Mouse (Mus musculus) spleen, adult 2 months (tissue): ENCODE measurements around the gene Arhgef26.

Experiments
- CTCF ChIP-seq: fragments of 200-500 bp; IDR thresholded peaks from 2 replicates; pipeline ENCODE4 v1.5.1; 2011; ENCODE audit warnings: mild to moderate bottlenecking, inconsistent platforms; ENCODE audit not compliant: insufficient read depth, insufficient read length, insufficient replicate concordance; ENCODE audit errors: extremely low read depth
- POLR2A ChIP-seq: fragments of 200-500 bp; IDR thresholded peaks from 2 replicates; pipeline ENCODE4 v1.6.1; 2011; ENCODE audit warnings: low read depth, low read length, inconsistent platforms

DNA sequence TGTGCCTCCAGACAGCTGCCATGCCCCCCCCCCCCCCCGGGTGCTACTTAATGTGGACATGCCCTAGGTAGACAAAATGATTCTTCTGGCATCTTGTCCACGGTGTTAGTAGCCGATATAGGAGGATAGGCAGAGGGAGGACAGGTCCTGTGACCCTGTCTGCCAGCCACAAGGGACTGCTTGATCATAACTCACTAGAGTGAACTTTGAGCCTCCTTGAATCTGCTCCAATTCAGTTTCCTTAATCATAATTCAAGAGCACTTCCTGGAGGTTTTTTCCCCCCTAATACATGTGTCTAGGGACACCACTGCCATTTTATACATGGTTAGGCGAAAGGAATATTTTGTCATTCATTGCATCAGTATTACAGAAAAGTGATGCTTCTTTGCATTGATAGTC is 36.2 kb downstream of the Arhgef26 start:
- TF ChIP-seq CTCF = no peak
- no peak for TF ChIP-seq POLR2A
